Mouse (Mus musculus): Measurements from ENCODE around the gene Aak1. TPM values are rescaled to one million over a fixed set of nuclear protein-coding genes. Genes with fewer than 3 reads are reported as not detected.

Aak1 gene
- total RNA-seq (2015; ENCODE audit: low replicate concordance) (18.4 and 39.4 TPM in 2 replicates), total RNA-seq (2017; ENCODE audit: low replicate concordance) (10.5 and 15.8 TPM in 2 replicates)

DNA sequence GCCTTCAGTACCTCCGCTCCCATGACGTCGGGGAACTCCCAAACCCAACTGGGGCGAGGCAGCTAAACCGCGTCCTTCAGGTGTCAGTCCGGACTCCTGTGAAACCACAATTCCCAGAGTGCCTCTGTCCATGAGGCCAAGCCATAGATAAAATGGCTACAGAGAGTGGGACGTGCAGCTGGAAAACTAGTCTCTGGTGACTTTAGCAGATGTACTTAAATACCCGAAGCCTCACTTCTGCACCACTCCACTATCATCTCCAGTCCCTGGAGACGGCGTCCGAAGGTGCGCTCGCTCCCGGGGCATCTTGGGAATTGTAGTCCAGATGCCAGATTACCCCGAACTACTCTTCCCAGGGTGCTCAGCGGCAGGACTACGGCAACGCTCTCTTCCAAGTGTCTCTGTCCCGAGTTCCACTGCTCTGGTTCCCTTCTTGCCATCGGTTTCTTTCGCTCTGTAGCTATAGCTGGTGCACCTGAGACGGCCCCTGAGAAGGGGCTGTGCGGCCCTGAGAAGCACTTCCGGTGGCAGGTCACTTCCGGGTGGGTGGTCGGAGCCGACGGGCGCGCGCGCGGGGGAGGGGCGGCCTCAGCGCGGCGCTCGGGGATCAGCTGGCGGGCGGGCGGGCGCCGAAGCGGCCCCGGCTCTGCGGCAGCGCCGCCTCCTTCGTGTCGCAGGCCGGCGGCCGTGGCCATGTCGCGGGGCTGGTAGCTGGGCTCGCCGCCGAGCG lies at the start of gene Aak1:
TSS of gene Aak1 (plus strand) at position 603 of the 730 bp plus-strand sequence.
- peak; percentile 90 for ATAC-seq (replicated peaks; ENCODE audit: low FRiP score, poor library complexity, severe bottlenecking)

GRCm38 (mm10) chr6:86800467-86800866 lies 48.9 kb upstream of the Aak1 start:
- no peak for ATAC-seq (replicated peaks; ENCODE audit: low FRiP score, poor library complexity, severe bottlenecking)

DNA sequence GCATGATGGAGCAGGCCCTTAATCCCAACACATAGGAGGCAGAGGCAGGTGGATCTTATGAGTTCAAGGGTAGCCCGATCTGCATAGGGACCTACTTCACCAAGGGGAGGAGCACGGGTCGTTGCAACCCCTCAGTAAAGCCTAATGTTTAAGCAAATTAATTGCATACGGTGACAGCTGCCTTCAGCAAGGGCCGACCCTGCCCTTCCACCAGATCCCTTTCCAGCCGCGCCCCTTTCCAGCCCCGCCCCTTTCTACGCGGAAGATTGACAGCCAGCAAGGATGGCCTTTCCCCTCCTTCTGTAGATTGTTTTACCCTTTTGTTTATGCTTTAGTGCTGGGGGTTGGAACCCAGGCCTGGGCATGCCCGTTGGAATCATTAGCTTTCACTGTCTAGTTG lies 47.9 kb upstream of the Aak1 start:
- ATAC-seq (replicated peaks; ENCODE audit: low FRiP score, poor library complexity, severe bottlenecking) = no peak

- ATAC-seq (replicated peaks; ENCODE audit: low FRiP score, poor library complexity, severe bottlenecking) = no peak
Observed at GRCm38 (mm10) chr6:86804646-86805045, 44.7 kb upstream of the Aak1 start.

- peak; percentile 79 for ATAC-seq (replicated peaks; ENCODE audit: low FRiP score, poor library complexity, severe bottlenecking)
Observed at GRCm38 (mm10) chr6:86806455-86807086, 42.7 kb upstream of the Aak1 start.

GRCm38 (mm10) chr6:86812919-86813318 lies 36.4 kb upstream of the Aak1 start:
- no peak for ATAC-seq (replicated peaks; ENCODE audit: low FRiP score, poor library complexity, severe bottlenecking)

DNA sequence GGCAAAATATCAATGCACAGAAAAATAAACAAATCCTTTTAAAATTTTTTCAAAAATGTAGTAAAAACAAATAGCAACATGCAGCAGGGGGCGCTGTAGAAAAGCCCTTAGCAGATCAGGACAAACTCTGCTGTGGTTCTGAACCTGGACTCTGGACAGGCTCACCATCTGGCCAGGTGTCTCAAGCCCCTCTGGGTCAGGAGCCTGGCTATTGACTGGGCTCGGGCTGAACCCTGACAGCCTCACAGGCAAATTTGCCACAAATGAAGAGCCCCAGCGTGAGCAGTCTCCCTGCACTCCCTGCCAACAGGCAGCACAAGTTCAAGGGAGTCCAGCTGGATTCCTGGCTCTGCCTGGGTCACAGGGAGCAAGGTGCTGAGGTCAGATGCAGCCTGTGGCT lies 36.0 kb upstream of the Aak1 start:
- ATAC-seq (replicated peaks; ENCODE audit: low FRiP score, poor library complexity, severe bottlenecking) = no peak

DNA sequence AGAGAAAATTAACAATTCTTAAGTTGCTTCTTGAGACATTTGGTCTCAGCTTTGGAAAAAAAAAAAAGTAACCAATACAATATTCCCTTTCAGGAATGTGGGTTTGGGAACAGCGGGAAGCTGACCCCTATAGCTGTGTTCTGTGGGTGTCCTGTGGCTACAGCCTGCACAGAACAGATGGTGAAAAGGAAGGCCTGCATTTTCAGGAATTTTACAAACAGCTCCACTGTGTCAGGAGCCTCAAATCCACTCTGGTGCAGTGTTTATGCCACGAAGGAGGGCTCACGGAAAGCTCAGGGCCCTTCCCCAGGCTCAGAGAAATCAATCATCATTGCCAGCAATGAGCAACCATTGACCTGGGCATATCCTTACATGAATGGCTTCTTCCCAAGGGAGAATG lies 34.4 kb upstream of the Aak1 start:
- ATAC-seq (replicated peaks; ENCODE audit: low FRiP score, poor library complexity, severe bottlenecking) = no peak

- ATAC-seq (replicated peaks; ENCODE audit: low FRiP score, poor library complexity, severe bottlenecking) = no peak
Observed at GRCm38 (mm10) chr6:86815436-86815835, 33.9 kb upstream of the Aak1 start.

GRCm38 (mm10) chr6:86816586-86816985 lies 32.7 kb upstream of the Aak1 start:
- ATAC-seq (replicated peaks; ENCODE audit: low FRiP score, poor library complexity, severe bottlenecking) = peak; percentile 59; the same call in 1 of the 2 replicates

DNA sequence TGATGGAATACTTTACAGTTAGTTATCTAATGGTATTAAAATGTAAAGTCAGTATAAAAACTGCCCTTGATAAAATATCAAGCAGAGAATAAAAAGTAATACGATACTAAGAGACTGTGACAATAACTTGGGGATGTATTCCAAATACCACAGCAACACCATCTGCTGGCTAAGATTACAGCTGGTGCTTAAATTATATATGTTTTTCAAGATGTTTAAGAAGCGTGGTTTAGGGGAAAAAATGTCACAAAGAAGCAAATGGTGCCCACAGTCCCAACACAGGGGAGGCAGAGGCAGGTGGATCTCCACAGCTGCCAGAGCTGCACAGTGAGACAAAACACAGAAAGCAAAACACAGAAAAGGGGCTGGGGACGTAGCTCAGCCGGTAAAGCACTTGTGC lies 30.4 kb upstream of the Aak1 start:
- ATAC-seq (replicated peaks; ENCODE audit: low FRiP score, poor library complexity, severe bottlenecking) = no peak

DNA sequence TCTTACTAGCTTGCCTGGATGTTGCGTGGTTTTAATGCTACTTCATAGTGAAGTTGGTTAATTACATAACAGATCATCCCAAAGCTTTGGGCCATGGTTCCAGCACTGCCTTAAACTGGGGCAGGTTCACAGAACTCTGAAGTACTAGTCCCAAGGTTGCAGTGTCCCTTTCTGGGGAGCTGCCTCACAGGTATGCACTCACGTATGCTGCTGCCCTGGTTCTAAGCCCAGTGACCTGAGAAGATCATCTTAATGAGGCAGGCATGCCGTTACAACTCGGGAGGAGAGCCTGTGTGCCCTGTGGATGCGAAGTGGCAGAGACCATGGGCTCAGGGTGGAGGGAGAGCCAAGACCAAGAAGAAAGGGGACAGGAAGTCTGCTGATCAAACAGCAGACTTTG lies 29.4 kb upstream of the Aak1 start:
- ATAC-seq (replicated peaks; ENCODE audit: low FRiP score, poor library complexity, severe bottlenecking) = no peak

GRCm38 (mm10) chr6:86820690-86821089 lies 28.6 kb upstream of the Aak1 start:
- ATAC-seq (replicated peaks; ENCODE audit: low FRiP score, poor library complexity, severe bottlenecking) = peak; percentile 55; the same call in 1 of the 2 replicates

DNA sequence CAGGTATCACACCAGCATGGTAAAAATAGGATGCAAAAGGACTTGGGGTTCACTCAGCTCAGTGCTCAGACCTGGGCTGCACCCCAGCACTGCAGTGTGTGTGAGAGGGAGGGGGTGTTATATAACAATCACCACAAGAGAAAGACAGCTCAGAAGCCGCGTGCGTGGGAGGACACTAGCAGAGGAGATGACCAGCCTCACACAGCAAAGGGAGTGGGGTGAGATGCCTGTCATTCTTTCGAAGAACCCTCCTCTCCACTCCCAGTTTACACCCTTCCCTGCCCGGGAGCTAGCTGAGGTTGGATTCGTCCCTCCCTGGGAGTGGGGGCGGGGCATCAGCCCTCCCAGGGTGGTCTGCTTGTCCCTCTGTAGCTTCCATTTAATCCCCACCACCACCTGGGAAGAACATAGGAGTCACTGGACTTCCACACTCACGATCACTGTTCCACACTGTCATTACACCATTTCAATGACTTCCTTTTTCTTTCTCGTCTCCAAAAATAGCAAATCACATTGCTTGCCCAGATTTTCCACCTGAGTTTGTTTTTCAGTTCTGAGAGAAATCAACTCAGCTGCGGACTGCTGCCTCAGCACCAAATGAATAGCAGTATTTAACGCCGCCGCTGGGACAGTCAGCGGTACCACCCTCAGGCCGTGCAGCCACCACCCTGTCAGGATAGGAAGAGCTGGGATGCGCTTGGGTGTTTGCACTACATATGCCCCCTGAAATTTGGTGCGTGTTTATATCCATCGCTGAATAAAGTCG lies 26.8 kb upstream of the Aak1 start:
- ATAC-seq (replicated peaks; ENCODE audit: low FRiP score, poor library complexity, severe bottlenecking) = no peak

DNA sequence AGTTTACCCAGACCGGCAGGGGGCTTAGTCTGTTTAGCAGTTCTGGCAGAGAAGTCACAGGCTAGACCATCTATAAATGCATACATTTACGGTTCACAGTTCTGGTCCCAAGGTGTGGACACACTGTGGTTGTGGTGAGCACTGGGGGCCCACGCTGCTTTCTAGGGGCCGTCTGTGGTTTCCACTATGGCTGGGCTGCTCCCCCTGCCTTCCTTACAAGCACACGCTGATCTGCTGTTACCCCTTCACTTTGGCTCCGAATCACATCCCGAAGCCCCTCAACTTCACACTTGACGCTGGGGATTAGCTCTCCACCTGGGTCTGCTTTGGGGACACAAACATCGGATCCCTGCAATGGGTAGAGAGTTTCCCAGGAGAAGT lies 26.3 kb upstream of the Aak1 start:
- no peak for ATAC-seq (replicated peaks; ENCODE audit: low FRiP score, poor library complexity, severe bottlenecking)

- no peak for ATAC-seq (replicated peaks; ENCODE audit: low FRiP score, poor library complexity, severe bottlenecking)
Observed at GRCm38 (mm10) chr6:86823824-86824223, 25.5 kb upstream of the Aak1 start.

- no peak for ATAC-seq (replicated peaks; ENCODE audit: low FRiP score, poor library complexity, severe bottlenecking)
Observed at GRCm38 (mm10) chr6:86824401-86824800, 24.9 kb upstream of the Aak1 start.

DNA sequence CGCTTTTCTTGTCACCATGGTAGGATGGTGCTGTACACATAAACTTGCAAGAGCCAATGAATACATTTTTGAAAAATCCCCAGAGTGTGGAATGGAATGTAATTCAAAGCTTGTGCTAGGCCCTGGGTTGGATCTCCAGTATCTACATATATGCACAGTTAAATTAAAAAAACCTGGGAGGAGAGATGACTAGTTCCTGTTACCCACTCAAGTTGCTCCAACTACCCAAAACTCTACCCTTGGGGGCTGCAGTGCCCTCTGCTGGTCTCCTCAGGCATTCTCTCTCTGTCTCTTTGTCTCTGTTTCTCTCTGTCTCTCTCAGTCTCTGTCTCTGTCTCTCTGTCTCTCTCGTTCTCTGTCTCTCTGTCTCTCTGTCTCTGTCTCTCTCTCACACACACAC lies 21.9 kb upstream of the Aak1 start:
- ATAC-seq (replicated peaks; ENCODE audit: low FRiP score, poor library complexity, severe bottlenecking) = no peak

DNA sequence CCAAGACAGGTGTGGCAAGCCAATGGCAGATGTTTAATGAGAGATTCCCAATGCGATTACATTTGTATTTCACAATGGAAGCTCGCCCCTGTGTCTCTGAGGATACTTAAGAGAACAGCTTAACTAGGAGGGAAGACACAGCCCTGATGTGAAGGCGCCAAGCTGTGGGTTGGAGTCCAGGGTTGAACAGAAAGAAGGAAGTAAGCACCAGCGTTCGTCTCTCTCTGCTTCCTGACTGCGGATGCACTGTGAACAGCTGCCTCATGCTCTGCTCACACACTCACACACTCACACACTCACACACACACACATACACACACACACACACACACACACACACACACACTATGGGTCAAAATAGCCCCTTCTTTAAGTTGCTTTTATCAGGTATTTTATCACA lies 19.5 kb upstream of the Aak1 start:
- no peak for ATAC-seq (replicated peaks; ENCODE audit: low FRiP score, poor library complexity, severe bottlenecking)

GRCm38 (mm10) chr6:86830738-86831500 lies 18.4 kb upstream of the Aak1 start:
- ATAC-seq (replicated peaks; ENCODE audit: low FRiP score, poor library complexity, severe bottlenecking) = no peak

Data from erythroid progenitor cell, adult 5-6 weeks (primary cell).